Mouse (Mus musculus) forebrain, postnatal 0 days (tissue): ENCODE results near the gene Bnip1. TPM values are rescaled to one million over a fixed set of nuclear protein-coding genes. Genes with fewer than 3 reads are reported as not detected.

Experiments used
- ATAC-seq: fragments of 200-750 bp; cut with Nextera tagmentation; 2 replicates; pipeline ENCODE4 v1.8.0; 2017; ENCODE audit warnings: mild to moderate bottlenecking, moderate library complexity
- DNase-seq: peaks from one replicate; pipeline ENCODE4 v3.0.0-alpha.2; 2015
- H3K27ac ChIP-seq: fragments of 300-500 bp; sonication (generic); 2 replicates; pipeline ENCODE4 v1.5.1; 2014; ENCODE audit warnings: low read depth, mild to moderate bottlenecking, antibody characterized with exemption, low read length, moderate library complexity, mixed read lengths
- H3K27me3 ChIP-seq: fragments of 300-500 bp; sonication (generic); 2 replicates; pipeline ENCODE4 v1.6.1; 2014; ENCODE audit warnings: mild to moderate bottlenecking, low read length, mixed read lengths; ENCODE audit not compliant: insufficient read depth
- H3K36me3 ChIP-seq: fragments of 300-500 bp; sonication (generic); 2 replicates; pipeline ENCODE4 v1.6.1; 2014; ENCODE audit warnings: mild to moderate bottlenecking, moderate library complexity; ENCODE audit not compliant: insufficient read depth
- H3K4me1 ChIP-seq: fragments of 300-500 bp; sonication (generic); 2 replicates; pipeline ENCODE4 v1.6.1; 2014; ENCODE audit warnings: antibody characterized with exemption; ENCODE audit not compliant: insufficient read depth
- H3K4me2 ChIP-seq: fragments of 300-500 bp; sonication (generic); 2 replicates; pipeline ENCODE4 v1.6.1; 2014; ENCODE audit warnings: low read depth, mild to moderate bottlenecking, moderate library complexity
- H3K4me3 ChIP-seq: fragments of 300-500 bp; sonication (generic); 2 replicates; pipeline ENCODE4 v1.5.1; 2014; ENCODE audit warnings: low read depth, low read length, mixed read lengths
- H3K9ac ChIP-seq: fragments of 300-500 bp; sonication (generic); 2 replicates; pipeline ENCODE4 v1.6.1; 2014; ENCODE audit warnings: mild to moderate bottlenecking
- H3K9me3 ChIP-seq: fragments of 300-500 bp; sonication (generic); 2 replicates; pipeline ENCODE4 v1.6.1; 2016; ENCODE audit warnings: low read length
- CTCF ChIP-seq: sonication (generic); IDR thresholded peaks from 2 replicates; pipeline ENCODE4 v1.5.1; 2016; ENCODE audit warnings: antibody characterized with exemption, control low read depth, low read depth
- WGBS: fragments of 180-500 bp; shearing (Covaris S2); extraction: QIAGEN DNeasy Blood & Tissue Kit; methylation state at CpG from one replicate; pipeline ENCODE4 v1.1.7; 2014; 5-methylcytosine and 5-hydroxymethylcytosine counted together
- polyA plus RNA-seq: library from polyadenylated mRNA; unstranded; fragments of >200 nt; fragmentation: Nextera tagmentation; extraction: Ambion mirVana; gene quantifications from 2 replicates; pipeline ENCODE4 v1.2.1, GENCODE M21; 2015
- total RNA-seq: library from RNA; depleted of rRNA; stranded (reverse); fragments of >200 nt; gene quantifications from 2 replicates; pipeline ENCODE4 v1.2.3, GENCODE M21; 2014

Bnip1 gene
- total and polyA plus RNA-seq, 2 experiments from 2014 or later = 52.0 to 60.0 TPM

DNA sequence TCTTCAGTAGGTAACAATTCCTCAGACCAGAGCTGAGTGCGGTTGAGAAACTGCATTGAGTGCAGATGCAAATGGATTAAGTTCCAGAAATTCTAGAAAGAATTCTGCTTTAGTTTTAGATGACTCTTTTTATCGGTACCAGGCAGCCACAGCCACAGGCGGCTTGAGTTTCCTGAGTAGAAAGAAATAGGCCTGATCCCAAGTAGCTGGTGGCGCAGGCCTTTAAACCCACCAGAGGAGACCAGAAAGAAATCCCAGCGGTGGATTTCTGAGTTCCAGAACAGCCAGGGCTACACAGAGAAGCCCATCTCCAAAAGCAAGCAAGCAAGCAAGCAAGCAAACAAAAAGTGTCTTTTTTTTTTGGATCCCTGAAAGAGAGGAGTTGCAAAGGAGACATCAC is 55.5 kb downstream of the Bnip1 start:
- Histone ChIP-seq H3K4me2 (no peak overlapping the region), H3K4me3 (no peak overlapping the region), H3K9ac (no peak overlapping the region), H3K27me3 (peaks cover 77% of the 10 kb centered on the region), H3K36me3 (no peaks in the 10 kb centered on the region), H3K4me1 (no peaks in the 10 kb centered on the region), H3K27ac (no peak overlapping the region), H3K9me3 (no peaks in the 10 kb centered on the region)
- 11% methylated on average over 5 of the region's 5 CpGs for WGBS
- DNase-seq (no peak), ATAC-seq (no peak)
- TF ChIP-seq CTCF = no peak

DNA sequence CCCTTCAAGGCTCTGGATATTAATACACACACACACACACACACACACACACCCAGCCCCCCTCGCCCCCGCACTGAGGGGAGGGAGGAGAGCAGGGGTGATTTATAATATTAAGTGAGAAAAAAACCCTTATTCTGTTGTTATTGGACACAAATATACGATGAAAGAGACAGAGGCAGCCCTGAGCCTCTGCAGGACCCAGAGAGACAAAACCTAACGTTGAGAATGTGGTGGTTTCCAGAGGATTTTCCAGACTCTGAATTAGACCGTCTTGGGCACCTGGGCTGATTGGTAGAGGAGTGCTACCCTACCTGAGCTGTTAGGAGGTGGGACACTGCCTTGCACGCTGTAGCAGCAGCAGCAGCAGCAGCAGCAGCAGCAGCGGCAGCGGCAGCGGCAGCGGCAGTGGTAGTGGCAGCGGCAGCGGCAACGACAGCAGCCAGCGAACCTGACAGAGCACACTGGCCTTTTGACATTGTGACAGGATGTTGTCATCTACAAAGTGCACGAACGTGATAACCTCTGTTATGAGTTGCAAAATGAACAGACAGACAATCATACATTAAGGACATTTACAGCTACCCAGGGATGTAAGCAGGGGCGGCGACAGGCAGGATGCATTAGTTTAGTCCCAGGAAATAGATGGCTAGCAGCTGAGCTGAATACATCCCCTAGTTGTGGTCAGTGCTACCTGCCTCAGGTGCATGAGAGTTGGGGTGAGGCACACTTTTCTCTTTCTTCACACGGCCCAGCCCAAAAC is 56.1 kb downstream of the Bnip1 start:
- TF ChIP-seq CTCF = no peak
- Histone ChIP-seq H3K27me3 (peaks cover 82% of the 10 kb centered on the region), H3K9me3 (no peaks in the 10 kb centered on the region), H3K36me3 (no peaks in the 10 kb centered on the region), H3K4me3 (no peak overlapping the region), H3K4me2 (no peak overlapping the region), H3K27ac (no peak overlapping the region), H3K9ac (no peak overlapping the region), H3K4me1 (no peaks in the 10 kb centered on the region)
- ATAC-seq = no peak
- 2% methylated on average over 19 of the region's 19 CpGs for WGBS
- no peak for DNase-seq

DNA sequence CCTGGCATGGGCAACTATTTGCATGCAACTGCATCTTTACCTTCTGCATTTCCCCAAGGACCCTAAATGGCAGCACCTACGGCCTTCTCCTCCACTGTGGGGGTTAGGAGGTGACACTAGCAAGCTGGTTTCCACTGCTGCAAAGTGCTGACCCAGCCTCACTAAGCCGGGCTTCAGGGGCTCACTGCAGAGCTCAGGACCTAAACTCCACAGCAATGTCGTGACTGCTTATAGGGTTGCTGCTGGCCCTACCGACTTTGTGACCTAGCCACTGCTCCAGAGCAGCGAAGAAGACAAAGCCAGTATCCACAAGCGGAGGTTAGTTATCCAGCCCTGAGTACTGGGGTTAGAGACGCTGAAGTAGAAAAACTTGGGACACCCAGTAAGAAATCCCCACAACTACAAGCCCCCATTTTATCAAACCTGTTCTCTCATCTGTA is 56.7 kb downstream of the Bnip1 start:
- 3% methylated on average over 7 of the region's 7 CpGs for WGBS
- Histone ChIP-seq H3K9me3 (no peaks in the 10 kb centered on the region), H3K27ac (no peak overlapping the region), H3K4me2 (no peak overlapping the region), H3K9ac (no peak overlapping the region), H3K4me3 (no peak overlapping the region), H3K4me1 (no peaks in the 10 kb centered on the region), H3K36me3 (no peaks in the 10 kb centered on the region), H3K27me3 (peaks cover 88% of the 10 kb centered on the region)
- TF ChIP-seq CTCF = no peak
- DNase-seq (no peak), ATAC-seq (no peak)

DNA sequence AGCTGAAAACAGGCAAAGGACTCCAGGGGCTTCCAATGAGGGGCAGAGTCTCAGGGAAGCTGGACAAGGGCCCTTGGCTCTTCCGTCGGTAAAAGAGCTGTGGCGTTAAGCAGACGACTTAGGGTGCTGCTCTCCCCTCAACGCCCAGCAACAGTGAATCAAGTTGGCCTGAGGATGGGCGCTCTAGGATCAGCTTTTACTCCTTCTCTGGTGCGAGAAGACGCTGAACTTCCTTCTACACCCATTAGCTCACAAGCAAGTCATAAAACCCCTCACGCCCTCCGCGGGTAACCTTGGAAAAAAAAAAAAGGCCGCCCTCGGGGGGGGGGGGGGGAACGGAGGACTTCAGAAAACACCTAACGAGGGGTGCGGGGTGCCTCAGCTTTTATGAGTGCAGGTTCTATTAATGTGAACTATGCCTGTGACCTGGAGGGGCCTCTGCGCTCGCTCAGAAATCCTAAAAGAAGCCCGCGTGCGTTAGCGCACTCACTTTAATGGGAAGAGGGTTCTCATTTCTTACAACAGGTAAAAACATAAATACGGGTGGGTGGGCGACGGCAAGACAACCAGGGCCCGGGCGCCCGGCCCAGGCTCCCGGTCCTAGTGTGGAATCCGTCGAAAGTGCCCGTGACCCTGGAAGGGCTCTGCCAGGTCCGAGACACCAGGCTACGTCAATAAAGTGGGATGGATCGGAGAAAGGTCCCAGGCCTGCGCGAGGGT is 57.5 kb downstream of the Bnip1 start:
- Histone ChIP-seq H3K36me3 (no peaks in the 10 kb centered on the region), H3K9ac (no peak overlapping the region), H3K4me3 (no peak overlapping the region), H3K27ac (no peak overlapping the region), H3K4me2 (no peak overlapping the region), H3K27me3 (peaks cover 95% of the 10 kb centered on the region), H3K4me1 (no peaks in the 10 kb centered on the region), H3K9me3 (no peaks in the 10 kb centered on the region)
- WGBS = 2% methylated on average over 36 of the region's 37 CpGs
- ATAC-seq (no peak), DNase-seq (no peak)
- no peak for TF ChIP-seq CTCF

DNA sequence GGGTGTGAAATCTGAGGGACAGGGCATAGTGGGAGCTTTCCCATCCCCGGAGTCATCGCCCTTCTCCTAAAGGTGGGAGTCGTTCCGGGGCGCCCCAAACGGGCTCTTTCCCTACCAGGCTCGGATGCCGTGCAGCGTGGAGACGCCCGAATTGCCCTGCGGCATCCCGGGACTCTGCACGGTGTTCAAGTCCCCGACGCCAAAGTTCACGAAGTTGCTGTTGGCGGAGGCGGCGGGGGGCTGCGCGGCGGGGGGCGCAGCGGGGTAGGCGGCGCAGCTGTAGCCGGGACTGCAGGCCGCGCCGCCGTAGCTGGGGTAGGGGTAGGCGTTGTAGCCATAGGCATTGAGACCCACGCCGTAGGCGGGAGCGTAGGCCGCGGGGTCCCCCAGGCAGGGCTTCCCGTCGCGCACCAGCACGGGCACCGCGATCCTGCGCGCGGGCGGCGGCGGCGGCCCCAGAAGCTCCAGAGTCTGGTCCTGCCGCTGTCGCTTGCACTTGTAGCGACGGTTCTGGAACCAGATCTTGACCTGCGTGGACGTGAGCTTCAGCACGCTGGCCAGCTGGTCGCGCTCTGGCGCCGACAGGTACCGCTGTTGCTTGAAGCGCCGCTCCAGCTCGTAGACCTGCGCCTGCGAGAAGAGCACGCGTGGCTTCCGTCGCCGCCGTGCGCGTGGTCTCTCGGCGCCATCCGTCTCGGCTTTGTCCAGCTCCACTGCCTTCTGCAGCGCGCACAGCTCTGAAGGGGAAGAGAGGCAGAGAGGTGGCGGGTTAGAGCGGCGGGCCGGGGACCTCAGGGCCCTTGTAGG is 58.2 kb downstream of the Bnip1 start:
- Histone ChIP-seq H3K9me3 (no peaks in the 10 kb centered on the region), H3K4me3 (peak overlapping the region; percentile 23), H3K27me3 (peaks cover 93% of the 10 kb centered on the region), H3K4me1 (no peaks in the 10 kb centered on the region), H3K4me2 (peak overlapping the region; percentile 28), H3K27ac (no peak overlapping the region), H3K36me3 (no peaks in the 10 kb centered on the region), H3K9ac (no peak overlapping the region)
- ATAC-seq (peak; percentile 38; the same call in 1 of the 2 replicates), DNase-seq (no peak)
- 3% methylated on average over 86 of the region's 87 CpGs for WGBS
- TF ChIP-seq CTCF = no peak

DNA sequence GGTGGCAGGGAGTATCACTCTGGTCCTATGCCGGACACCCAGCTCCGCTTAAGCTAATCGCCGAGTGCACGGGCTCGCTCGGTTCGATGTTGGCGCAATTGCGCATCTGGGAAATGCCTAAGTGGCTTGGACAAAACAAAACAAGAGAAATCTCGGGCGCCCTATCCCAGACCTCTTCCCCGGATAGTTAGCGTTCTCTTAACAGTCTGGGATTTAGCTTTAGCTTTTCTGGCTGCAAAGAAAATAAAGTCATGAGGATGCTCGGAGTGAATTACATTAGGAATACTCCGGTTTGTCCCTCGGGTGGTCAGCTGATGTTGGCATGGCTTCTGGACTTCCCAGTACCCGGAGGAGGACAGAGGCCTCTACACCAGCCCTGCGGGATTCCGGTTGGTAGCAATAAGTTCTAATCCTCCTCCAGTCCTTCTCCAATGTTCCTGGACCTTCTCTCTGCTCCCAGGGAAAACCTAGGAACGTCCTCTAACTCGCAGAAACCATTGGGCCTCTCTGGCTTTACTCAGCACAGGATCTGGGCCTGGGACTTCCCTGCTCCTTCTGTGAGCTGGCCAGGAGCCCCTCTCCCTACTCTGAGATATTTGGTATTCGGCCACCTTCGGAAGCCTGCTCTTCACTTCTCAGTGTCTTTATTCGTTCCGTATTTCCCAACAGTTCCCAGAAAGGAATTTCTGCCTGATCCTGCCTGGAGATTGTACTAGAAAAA is 59.0 kb downstream of the Bnip1 start:
- TF ChIP-seq CTCF = no peak
- H3K9me3 ChIP-seq = no peaks in the 10 kb centered on the region
- DNase-seq = no peak
- no peak for ATAC-seq
- H3K27ac ChIP-seq = no peak overlapping the region
- H3K4me1 ChIP-seq = no peaks in the 10 kb centered on the region
- peak overlapping the region; percentile 28 for H3K4me2 ChIP-seq
- no peaks in the 10 kb centered on the region for H3K36me3 ChIP-seq
- H3K9ac ChIP-seq = no peak overlapping the region
- H3K4me3 ChIP-seq = peak overlapping the region; percentile 23
- WGBS = 2% methylated on average over 26 of the region's 26 CpGs
- peaks cover 91% of the 10 kb centered on the region for H3K27me3 ChIP-seq
